Mouse (Mus musculus): ENCODE data around the gene Cebpb. TPM values are rescaled to one million over a fixed set of nuclear protein-coding genes. Genes with fewer than 3 reads are reported as not detected.

The Cebpb gene
- polyA plus RNA-seq, 1 experiment: 386 TPM

- no peak for TF ChIP-seq CTCF (IDR thresholded peaks at IDR 0.05; ENCODE audit: extremely low read depth, insufficient read length, insufficient replicate concordance, low read depth, low read length)
- no peak for TF ChIP-seq POLR2A (IDR thresholded peaks at IDR 0.05; ENCODE audit: low read depth, low read length)
- no peak overlapping the region for H3K27ac ChIP-seq (ENCODE audit: insufficient read depth, low read depth, low read length)
- 0 out of 2 replicates have a peak, but pooled peaks cover under 1% of the 10 kb centered on the region for H3K27me3 ChIP-seq (ENCODE audit: control insufficient read depth, insufficient read depth, low read length)
- no peak overlapping the region for H3K4me3 ChIP-seq (ENCODE audit: low read depth, low read length)
- no peaks in the 10 kb centered on the region for H3K36me3 ChIP-seq (ENCODE audit: control insufficient read depth, insufficient read depth, low read length)
- H3K4me1 ChIP-seq (ENCODE audit: control insufficient read depth, insufficient read depth, insufficient read length, low read length): peaks cover 14% of the 10 kb centered on the region
- 81% methylated on average over 18 of the region's 18 CpGs for WGBS
These were observed 22.6 kb upstream of the Cebpb start for GRCm38 (mm10) chr2:167665972-167666713.

DNA sequence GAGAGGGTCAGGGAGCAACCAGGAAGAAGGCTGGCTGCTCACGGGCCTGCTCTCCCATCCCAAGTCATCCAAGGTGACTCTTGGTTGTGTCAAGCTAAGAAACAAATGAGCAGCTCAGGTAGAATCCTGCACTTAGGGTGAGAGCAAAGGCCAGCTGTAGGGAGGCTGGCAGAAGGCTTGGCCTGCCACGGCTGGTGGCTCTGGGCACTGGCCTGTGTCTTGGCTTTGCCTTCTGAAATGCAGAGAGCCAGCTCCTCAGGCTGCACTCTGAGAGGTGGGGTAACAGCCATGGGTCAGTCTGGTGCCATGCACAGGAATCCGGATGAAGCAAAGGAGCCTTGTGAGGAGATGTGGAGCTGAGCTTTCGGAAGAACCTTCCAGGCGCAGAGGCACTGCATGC, 20.3 kb upstream of the Cebpb start:
- Histone ChIP-seq H3K27ac (ENCODE audit: insufficient read depth, low read depth, low read length) (no peak overlapping the region), H3K4me3 (ENCODE audit: low read depth, low read length) (no peak overlapping the region), H3K36me3 (ENCODE audit: control insufficient read depth, insufficient read depth, low read length) (no peaks in the 10 kb centered on the region), H3K27me3 (ENCODE audit: control insufficient read depth, insufficient read depth, low read length) (no peaks in the 10 kb centered on the region), H3K4me1 (ENCODE audit: control insufficient read depth, insufficient read depth, insufficient read length, low read length) (peaks cover 15% of the 10 kb centered on the region)
- TF ChIP-seq POLR2A (IDR thresholded peaks at IDR 0.05; ENCODE audit: low read depth, low read length): no peak
- TF ChIP-seq CTCF (IDR thresholded peaks at IDR 0.05; ENCODE audit: extremely low read depth, insufficient read length, insufficient replicate concordance, low read depth, low read length): no peak
- WGBS: 88% methylated on average over 5 of the region's 5 CpGs

GRCm38 (mm10) chr2:167669398-167669797, 19.3 kb upstream of the Cebpb start:
- Histone ChIP-seq H3K27ac (ENCODE audit: insufficient read depth, low read depth, low read length) (no peak overlapping the region), H3K4me3 (ENCODE audit: low read depth, low read length) (no peak overlapping the region), H3K4me1 (ENCODE audit: control insufficient read depth, insufficient read depth, insufficient read length, low read length) (peaks cover 15% of the 10 kb centered on the region), H3K36me3 (ENCODE audit: control insufficient read depth, insufficient read depth, low read length) (no peaks in the 10 kb centered on the region), H3K27me3 (ENCODE audit: control insufficient read depth, insufficient read depth, low read length) (no peaks in the 10 kb centered on the region)
- WGBS: 64% methylated on average over 4 of the region's 4 CpGs
- TF ChIP-seq POLR2A (IDR thresholded peaks at IDR 0.05; ENCODE audit: low read depth, low read length) (no peak), CTCF (IDR thresholded peaks at IDR 0.05; ENCODE audit: extremely low read depth, insufficient read length, insufficient replicate concordance, low read depth, low read length) (no peak)

DNA sequence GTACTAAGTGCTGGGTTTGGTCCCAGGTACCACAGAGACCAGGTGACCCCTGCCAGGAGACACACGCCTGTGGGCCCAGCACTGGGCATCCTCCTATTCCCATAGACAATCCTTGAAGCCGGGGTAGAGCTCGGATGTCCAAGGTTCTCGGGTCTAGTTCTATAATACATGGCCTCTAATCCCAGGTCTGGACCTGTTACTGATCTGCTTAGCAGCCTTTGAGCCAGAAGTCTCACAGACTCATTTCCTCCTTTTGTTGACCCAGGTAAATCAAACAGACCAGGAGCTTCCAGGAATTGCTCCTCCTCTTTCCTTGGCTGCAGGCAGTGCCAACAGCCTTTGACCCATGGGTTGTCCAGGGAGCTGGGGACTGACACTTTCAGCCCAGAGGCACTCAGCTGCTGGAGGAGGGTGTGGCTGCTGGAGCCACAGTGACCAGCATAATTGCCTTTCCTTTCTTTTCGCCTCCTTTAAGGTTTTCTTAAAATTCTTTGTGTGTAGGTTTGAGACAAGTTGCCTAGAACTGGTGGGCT, 17.5 kb upstream of the Cebpb start:
- TF ChIP-seq POLR2A (IDR thresholded peaks at IDR 0.05; ENCODE audit: low read depth, low read length): no peak
- TF ChIP-seq CTCF (IDR thresholded peaks at IDR 0.05; ENCODE audit: extremely low read depth, insufficient read length, insufficient replicate concordance, low read depth, low read length): no peak
- Histone ChIP-seq H3K4me3 (ENCODE audit: low read depth, low read length) (0 out of 2 replicates have a peak overlapping the region, but pooled peaks have one; percentile 4), H3K27ac (ENCODE audit: insufficient read depth, low read depth, low read length) (peak overlapping the region; percentile 83), H3K4me1 (ENCODE audit: control insufficient read depth, insufficient read depth, insufficient read length, low read length) (peaks cover 15% of the 10 kb centered on the region), H3K36me3 (ENCODE audit: control insufficient read depth, insufficient read depth, low read length) (no peaks in the 10 kb centered on the region), H3K27me3 (ENCODE audit: control insufficient read depth, insufficient read depth, low read length) (no peaks in the 10 kb centered on the region)
- WGBS: 36% methylated on average over 5 of the region's 5 CpGs

GRCm38 (mm10) chr2:167672212-167672685, 16.5 kb upstream of the Cebpb start:
- WGBS: 26% methylated on average over 13 of the region's 13 CpGs
- no peak for TF ChIP-seq CTCF (IDR thresholded peaks at IDR 0.05; ENCODE audit: extremely low read depth, insufficient read length, insufficient replicate concordance, low read depth, low read length)
- no peak for TF ChIP-seq POLR2A (IDR thresholded peaks at IDR 0.05; ENCODE audit: low read depth, low read length)
- Histone ChIP-seq H3K36me3 (ENCODE audit: control insufficient read depth, insufficient read depth, low read length) (no peaks in the 10 kb centered on the region), H3K27ac (ENCODE audit: insufficient read depth, low read depth, low read length) (no peak overlapping the region), H3K4me1 (ENCODE audit: control insufficient read depth, insufficient read depth, insufficient read length, low read length) (peaks cover 15% of the 10 kb centered on the region), H3K27me3 (ENCODE audit: control insufficient read depth, insufficient read depth, low read length) (no peaks in the 10 kb centered on the region), H3K4me3 (ENCODE audit: low read depth, low read length) (no peak overlapping the region)

GRCm38 (mm10) chr2:167675120-167675909, 13.4 kb upstream of the Cebpb start:
- H3K4me3 ChIP-seq (ENCODE audit: low read depth, low read length): no peak overlapping the region
- WGBS: 40% methylated on average over 14 of the region's 14 CpGs
- peaks cover 17% of the 10 kb centered on the region for H3K4me1 ChIP-seq (ENCODE audit: control insufficient read depth, insufficient read depth, insufficient read length, low read length)
- H3K27ac ChIP-seq (ENCODE audit: insufficient read depth, low read depth, low read length): no peak overlapping the region
- no peaks in the 10 kb centered on the region for H3K36me3 ChIP-seq (ENCODE audit: control insufficient read depth, insufficient read depth, low read length)
- TF ChIP-seq CTCF (IDR thresholded peaks at IDR 0.05; ENCODE audit: extremely low read depth, insufficient read length, insufficient replicate concordance, low read depth, low read length) (peak; percentile 76; the same call in 1 of the 2 replicates), POLR2A (IDR thresholded peaks at IDR 0.05; ENCODE audit: low read depth, low read length) (no peak)
- no peaks in the 10 kb centered on the region for H3K27me3 ChIP-seq (ENCODE audit: control insufficient read depth, insufficient read depth, low read length)

All from small intestine, adult 2 months (tissue).